Mouse (Mus musculus) CD4-positive helper T cell, adult 2 months (primary cell): ENCODE data around the gene Pes1.

Experiments
- DNase-seq: peaks from one replicate; pipeline ENCODE4 v3.0.0-alpha.2; 2012; ENCODE audit warnings: low read depth, missing footprints, low spot score

Gene Pes1

DNA sequence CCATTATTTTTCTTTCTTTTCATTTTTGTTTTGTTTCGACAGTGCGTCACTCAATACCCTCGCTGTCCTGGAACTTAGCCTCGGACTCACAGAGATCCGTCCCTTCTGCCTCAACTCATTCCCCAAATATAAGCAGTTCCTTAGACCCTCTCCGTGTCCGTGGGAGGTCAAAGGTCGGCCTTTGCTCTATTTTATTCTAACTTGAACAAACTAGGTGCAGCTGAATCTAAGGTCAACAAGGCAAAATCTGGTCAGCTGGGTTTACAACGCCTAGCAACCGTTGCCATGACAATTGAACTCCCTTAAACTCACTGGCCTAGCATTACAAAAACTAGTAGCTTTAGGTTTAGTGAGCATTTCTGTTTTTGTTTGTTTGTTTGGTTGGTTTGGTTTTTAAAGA, 620 bp upstream of the Pes1 start:
- no peak for DNase-seq

DNA sequence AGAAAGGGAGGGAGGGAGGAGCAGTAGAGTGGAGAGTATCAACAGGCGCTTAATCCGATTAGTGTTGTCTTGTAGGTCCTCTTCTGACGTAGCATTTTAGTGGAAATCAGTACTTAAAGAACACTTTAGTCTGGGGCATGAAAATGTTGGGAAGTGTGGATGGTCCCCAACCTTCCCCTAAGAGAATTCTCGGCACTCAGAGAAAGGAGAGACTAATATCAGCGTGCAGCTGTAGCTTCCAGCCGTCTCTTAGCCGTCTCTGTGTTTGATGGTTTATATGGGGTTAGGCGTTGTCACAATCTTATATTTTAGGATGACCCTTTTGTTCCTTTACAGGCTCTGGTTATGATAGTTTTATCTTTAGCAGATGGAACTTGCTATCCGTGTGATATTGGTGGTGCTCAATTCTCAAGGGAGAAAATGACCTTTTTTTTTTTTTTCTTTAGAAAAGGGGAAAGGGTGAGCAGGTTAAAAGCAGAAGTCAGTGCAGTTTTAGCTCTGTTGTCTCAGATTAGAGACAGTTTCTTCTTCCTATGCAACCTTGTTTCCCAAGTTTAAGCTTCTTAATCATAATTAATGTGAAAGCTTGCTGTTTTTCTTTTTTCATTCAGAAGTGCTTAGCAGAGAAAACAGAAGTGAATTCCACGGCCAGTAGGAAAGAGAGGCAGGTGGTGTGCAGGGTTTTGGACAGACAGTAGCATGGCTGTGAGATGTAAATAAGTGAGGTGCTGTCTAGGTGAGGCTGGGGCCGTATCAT, 819 bp downstream of the Pes1 start:
- DNase-seq, result no peak

DNA sequence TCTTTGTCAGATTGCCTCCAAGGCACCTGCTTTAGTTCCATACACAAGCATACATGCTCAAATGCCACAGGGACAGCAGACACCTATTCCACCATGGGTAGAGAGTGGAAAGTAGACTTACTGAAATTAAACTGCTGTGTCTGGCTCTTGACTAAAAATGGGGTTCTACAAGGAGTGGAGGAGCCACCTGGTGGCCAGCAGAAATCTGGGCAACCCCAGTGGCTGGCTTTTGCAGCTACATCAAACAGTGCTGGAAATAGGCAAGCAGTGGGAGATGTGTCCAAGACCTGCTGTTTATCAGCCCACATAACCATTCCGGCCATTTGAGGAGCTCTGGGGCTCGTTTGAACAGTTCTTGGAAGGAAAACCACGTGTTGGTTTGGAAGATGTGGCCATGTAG, 6.1 kb downstream of the Pes1 start:
- DNase-seq, result no peak

DNA sequence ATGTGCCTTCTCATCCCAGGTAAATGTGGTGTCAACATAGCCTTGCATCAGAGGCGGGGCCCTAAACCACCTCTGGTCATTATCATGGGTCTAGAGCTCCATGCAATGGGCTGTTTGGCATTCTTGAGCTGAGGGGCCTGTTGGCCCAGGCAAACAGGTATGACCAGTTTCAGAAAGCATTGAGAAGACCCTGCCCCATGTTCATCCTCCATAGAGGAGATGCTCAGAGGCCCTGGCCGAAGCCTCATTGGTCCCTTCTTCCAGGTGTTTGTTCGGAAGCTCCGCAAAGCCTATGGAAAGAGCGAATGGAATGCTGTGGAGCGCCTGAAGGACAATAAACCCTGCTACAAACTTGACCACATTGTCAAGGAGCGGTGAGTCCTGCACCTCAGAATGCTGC, 6.6 kb downstream of the Pes1 start:
- no peak for DNase-seq

DNA sequence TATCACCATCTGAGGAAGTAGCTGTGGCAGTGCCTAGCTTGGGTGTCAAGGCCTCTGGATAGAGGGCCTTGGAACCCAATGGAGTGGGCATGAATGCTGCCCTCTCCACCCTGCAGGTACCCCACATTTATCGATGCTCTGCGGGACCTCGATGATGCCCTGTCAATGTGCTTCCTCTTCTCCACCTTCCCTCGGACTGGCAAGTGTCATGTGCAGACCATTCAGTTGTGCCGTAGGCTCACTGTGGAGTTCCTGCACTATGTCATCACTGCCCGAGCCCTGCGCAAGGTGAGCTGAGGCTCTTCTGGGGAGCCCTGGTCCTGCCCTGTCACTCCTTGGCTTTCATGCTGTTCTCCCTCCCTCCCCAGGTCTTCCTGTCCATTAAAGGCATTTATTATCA, 9.3 kb downstream of the Pes1 start:
- no peak for DNase-seq

DNA sequence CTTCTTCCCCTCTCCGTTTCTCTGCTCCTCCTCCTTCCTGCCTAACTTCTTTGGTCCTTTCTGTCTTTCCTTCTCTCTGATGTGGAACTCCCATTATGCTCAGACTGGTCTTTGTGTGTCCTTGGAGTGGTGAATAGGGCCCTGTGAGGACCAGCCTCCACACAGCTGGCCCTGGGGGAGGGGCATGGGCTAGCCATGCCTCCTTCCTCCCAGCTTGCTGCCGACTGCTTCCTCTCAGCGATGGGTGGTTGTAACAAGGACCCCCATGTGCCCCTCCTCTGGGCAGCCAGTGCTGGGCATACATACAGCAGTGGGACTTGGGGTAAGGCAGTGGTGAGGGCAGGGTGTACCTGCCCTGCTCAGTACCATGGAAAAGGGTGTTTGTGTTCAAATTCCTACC, 10.5 kb downstream of the Pes1 start:
- DNase-seq, result no peak

DNA sequence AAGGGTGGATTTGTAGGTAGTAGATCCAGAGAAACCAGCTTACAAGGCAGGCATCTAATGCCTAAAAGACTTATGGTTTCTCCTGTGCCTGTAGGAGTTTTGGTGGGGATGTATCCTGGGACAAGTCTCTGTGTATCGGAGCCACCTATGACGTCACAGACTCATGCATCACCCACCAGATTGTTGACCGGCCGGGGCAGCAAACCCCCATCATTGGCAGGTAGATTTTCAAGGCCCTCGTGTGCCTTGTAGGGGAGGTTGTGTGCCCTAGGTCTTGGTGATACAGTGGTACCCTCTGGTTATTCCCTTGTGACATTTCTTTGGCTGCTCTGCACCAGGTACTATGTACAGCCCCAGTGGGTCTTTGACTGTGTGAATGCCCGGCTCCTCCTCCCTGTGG, 12.9 kb downstream of the Pes1 start, which contains the start of gene 4930556J24Rik:
TSS of gene 4930556J24Rik (minus strand) at position 101 of the 400 bp plus-strand sequence.
- DNase-seq, result no peak

DNA sequence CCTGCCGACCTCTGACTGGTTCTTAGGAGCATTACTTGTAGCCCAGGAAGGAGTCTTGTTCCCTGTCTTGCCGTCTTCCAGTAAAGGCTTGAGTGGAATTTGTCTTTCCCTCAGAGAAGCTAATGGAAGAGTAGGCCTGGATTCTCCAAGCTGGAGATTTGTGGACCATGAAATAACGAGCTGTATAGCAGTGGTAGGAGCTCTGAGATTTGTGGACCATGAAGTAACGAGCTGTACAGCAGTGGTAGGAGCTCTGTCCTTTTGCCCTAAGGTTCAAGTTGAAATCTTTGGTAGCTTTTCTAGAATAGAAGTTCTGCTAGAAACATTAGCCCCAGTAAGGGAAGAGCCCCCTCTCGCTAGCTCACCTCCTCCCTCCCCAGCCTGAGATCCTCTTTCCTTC, 14.6 kb downstream of the Pes1 start:
- no peak for DNase-seq

DNA sequence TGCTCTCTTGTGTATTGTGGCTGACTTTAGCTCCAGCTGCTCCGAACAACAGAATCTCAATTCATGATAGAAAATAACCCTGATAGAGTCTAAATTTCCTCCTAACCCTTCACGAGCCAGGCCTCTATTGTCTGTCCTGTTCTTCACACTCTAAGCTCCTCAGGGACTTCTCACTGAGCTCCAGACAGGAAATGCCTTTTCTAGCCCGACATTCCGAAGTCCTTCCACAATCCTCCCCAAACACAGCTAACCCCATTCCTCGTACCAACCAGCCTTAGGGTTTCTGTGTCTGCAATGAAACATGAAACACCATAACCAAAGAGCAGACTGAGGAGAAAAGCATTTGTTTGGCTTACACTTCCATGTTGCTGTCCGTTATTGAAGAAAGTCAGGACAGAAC, 17.8 kb downstream of the Pes1 start:
- DNase-seq, result no peak

DNA sequence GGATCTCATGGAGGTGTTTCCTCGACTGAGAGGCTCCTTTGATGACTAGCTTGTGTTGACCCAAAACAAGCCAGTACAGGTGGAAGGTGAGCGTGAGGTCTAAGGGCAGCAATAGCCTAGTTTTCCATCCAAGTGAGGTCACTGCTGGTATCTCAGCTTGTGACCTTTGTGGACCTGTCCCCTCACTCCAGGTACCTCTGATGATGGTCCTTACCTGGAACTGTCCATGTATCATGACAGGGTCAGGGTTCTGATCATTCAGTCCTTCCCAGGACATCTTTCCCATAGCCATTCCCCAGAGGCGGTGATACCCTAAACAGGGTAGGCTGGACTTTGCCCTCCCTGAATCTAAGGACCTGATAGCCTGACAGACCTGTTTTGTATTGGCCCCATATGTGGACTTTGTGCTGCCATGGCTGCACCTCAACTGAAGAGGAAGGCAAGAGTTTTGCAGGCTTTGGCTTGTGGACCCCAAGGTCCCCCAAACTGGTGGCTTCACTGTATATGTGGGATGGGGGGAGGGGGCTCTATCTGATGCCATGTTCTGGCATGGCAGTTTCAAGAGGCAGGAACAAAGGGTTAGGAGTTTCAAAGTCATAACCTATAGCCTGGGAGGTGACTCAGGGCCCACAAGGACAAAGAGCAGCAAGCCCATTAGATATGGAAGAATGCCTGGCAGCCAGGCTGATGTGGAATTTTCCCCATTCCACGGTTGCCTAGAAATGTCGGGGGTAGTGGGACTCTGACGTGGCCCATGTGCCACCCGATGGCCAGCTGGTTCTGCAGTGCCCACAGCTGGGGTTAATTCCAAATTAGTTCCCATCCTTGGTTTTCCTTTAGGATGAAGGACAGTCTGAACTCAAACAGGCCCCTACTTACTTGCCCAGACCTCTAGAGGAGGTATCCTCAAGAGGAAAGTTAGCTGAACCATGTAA, 18.8 kb downstream of the Pes1 start:
- DNase-seq, result no peak

DNA sequence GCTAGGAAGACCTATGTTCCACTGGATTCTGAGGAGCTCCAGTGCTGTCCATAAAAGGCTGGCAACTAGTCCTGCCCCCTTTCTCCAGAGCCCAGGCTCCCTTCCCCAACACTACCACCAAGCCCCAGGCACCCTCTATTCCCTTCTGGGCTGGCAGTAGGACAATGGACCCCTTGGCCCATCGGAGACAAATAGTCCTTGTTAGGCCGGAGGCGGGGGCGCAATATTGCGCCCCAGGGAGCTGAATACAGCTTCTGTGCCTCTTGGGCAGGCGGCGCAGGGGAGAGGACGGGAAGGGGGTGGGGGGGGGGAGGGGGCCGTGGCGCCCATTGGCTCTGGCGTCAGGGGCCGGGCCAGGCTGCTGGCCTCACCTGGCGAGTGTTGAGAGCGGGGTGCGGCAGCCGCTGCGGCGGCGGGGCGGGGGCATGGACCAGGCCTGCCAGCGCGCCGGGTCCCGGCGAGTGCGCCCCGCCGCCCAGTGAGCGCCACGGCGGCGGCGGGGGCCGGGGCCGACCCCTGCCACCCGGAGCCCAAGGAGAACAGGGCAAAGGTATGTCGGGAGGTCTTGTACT, 19.6 kb downstream of the Pes1 start, which contains the start of gene Gal3st1:
TSS of gene Gal3st1 (plus strand) at position 346 of the 572 bp plus-strand sequence.
- no peak for DNase-seq

DNA sequence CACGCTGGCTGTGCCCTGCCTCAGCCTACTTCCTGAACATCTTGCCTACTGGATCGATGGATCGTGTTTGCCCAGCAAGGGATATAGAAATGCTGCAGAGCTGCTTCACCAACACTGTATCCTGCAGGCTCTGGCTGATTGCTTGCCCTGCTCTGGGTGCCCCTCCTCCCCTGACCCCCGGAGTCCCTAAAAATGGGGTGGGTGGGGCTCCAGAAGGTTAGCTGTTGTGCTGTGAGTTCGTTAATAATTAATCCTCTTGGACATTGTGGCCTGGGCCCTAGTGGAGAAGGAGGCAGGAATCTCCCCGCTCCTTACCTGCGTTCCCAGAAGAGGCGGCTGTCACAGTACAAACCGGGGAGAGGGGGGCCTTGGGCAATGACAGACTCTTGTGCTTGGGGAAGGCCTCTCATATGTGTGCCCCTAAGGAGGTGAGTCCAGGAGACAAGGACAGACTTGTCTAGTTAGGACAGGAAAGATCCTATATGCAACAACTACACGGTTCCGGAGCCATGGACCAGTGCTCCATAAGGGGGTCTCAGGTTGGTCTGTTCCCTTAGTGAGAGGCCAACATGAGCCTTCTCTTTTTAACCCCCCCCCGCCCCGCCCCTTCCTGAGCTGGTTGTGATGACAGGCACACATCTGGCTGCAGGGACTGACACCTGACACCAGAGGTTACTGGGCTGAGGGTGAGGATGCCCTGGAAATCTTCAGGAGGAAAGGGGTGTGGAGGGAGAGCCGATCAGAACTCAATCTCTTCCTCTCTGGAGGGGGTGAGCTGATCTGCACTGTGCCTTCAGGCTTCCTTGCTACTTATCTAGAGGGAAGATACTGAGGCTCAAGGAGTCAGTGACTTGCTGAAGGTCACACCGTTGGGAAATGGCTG, 20.3 kb downstream of the Pes1 start:
- DNase-seq, result no peak

DNA sequence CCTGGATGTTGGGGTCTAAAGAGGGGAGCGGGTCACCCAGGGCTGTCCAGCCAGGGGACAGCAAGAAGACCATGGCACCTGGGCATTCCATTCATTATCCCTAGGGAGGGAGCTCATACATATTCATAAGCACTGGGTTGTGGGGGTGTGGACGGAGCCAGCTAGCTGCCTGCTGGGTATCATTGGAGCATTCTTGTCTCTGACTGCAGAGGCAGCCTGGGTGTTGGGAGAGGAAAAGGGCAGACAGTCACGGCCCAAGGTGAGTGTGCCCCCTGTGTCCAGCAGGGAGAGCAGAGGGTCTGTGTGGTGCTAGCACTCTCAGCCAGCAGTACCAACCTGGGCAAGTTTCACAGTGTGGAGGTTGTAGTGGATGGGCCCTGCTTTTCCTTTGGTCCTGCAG, 26.0 kb downstream of the Pes1 start:
- DNase-seq, result no peak

DNA sequence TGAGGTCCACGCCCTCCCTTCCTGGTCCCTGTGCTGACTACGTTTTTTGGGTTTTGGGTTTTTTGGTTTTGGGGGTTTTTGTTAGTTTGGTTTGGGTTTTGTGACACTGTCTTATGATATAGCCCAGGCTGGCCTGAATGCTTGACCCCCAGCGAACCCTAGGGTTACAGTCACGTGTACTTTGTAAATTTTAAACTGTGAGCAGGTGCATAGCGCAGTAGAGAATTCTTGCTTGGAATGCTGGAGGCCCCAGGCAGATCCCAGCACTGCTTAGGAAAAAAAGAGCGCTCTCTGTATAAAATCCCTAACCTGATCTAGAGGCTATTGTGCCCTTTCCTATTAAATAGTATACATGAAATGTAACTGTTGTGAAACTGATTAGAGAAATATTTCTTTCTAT, 29.4 kb downstream of the Pes1 start:
- DNase-seq, result no peak

DNA sequence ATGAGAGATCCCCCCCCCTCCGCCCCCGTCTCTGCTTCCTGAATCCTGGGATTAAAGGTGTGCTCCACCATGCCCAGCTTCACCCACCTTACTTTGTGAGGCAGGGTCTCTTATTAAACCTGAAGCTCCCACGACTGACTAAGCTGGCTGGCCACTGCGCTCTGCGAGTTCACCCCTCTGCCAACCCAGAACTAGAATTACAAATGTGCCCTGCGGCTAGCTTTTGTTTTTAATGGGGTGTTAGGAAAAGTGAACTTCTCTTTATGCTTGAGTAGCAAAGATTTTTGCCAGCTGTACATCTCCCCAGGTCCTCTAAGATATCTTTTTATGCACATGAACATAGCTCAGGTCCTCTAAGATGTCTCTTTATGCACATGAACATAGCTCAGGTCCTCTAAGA, 30.1 kb downstream of the Pes1 start:
- DNase-seq, result no peak

DNA sequence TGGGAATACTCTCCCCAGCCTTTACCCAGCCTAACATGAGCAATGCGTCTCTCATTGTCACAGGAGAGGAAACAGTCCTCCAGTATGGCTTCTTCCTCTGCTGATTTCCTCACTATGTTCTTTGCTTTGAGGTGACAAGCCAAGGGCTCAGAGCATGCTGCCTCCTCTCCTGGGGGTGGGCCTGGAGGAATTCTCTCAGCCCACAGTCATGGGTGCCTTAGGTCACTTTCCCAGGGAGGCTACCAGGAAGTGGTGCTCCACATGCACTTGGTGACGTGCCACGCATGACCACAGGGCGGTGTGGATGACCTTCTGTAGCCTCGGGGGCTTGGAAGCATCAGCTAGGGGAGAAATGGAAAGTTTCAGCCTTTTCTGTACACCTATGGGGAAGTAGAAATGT, 31.7 kb downstream of the Pes1 start:
- no peak for DNase-seq

DNA sequence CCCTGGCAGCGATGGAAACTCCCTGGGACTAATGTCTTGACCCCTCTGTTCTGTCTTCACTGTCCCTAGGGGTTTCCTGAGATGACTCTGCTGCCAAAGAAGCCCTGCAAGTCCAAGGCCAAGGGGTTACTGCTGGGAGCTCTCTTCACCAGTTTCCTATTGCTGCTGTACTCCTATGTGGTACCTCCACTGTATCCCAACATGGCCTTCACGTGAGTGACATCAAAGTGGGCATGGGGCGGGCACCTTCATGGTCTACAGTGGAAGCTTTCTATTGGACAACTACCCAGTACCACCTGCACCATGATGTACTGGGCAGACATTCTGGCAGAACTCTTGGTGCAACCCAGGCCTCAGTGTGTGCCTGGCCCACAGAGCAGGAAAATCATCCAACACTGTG, 33.1 kb downstream of the Pes1 start:
- no peak for DNase-seq

DNA sequence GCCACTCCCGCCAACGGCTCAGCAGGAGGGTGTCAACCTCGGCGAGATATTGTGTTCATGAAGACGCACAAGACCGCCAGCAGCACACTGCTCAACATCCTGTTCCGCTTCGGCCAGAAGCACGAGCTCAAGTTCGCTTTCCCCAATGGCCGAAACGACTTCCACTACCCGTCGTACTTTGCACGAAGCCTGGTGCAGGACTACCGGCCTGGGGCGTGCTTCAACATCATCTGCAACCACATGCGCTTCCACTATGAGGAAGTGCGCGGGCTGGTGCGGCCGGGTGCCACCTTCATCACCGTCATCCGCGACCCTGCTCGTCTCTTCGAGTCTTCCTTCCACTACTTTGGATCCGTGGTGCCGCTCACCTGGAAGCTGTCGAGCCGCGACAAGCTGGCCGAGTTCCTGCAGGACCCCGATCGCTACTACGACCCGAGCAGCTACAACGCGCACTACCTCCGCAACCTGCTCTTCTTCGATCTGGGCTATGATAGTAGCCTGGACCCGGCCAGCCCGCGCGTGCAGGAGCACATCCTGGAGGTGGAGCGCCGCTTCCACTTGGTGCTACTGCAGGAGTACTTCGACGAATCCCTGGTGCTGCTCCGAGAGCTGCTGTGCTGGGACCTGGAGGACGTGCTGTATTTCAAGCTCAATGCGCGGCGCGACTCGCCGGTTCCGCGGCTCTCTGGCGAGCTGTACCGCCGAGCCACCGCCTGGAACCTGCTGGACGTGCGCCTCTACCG, 34.4 kb downstream of the Pes1 start:
- peak; percentile 17 for DNase-seq

DNA sequence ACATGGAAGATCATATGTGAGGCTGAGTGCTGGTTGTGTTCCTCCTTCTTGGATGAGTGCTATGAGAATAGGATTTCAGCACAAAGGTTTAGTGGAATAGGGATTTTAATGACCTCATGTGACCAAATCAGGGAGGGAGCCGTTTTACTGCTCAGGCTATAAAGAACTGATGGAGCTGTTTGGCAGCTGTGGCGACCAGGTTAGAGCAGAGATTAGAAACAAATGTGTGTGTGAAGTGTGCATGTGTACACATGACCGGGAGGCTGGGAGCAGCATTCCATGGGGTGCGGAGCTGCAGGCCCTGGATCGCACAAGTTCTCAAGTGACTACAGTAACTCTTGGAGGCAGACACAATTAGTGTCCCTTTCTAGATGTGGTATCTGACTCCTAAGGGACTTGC, 35.8 kb downstream of the Pes1 start:
- DNase-seq, result no peak

DNA sequence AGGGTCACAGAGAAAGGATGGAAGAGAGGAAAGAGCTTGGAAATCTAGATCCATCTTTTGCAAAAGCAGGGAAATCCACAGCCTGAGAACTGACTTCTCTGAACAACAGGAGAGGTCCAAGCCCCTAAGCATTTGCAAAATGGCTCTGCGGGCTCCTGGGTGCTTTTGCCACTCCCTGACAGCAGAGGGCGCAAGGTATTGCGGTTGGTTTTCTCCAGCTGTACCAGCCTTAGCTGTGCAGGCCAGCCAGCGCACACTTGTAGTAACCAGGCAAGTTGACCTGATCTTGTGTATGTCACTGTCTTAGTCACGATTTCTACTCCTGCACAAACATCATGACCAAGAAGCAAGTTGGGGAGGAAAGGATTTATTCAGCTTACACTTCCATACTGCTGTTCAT, 37.8 kb downstream of the Pes1 start:
- DNase-seq, result peak; percentile 60
